Mouse (Mus musculus) liver, embryonic 16.5 days (tissue): Measurements from ENCODE around the gene Cdh4. TPM values are rescaled to one million over a fixed set of nuclear protein-coding genes. Genes with fewer than 3 reads are reported as not detected.

Experiments
- ATAC-seq: fragments of 200-750 bp; cut with Nextera tagmentation; 2 replicates; pipeline ENCODE4 v1.8.0; 2017; ENCODE audit warnings: low read depth, mild to moderate bottlenecking, moderate number of reproducible peaks, moderate library complexity
- H3K27ac ChIP-seq: fragments of 300-500 bp; sonication (generic); 2 replicates; pipeline ENCODE4 v1.5.1; 2014; ENCODE audit warnings: mild to moderate bottlenecking, low read length
- H3K27me3 ChIP-seq: fragments of 300-500 bp; sonication (generic); 2 replicates; pipeline ENCODE4 v1.6.1; 2014; ENCODE audit warnings: low read depth, low read length, mixed read lengths; ENCODE audit not compliant: control insufficient read depth, insufficient read depth
- H3K36me3 ChIP-seq: fragments of 300-500 bp; sonication (generic); 2 replicates; pipeline ENCODE4 v1.6.1; 2014; ENCODE audit warnings: mild to moderate bottlenecking; ENCODE audit not compliant: control insufficient read depth, insufficient read depth
- H3K4me1 ChIP-seq: fragments of 300-500 bp; sonication (generic); 2 replicates; pipeline ENCODE4 v1.6.1; 2014; ENCODE audit warnings: low read depth, low read length, mixed read lengths; ENCODE audit not compliant: control insufficient read depth
- H3K4me2 ChIP-seq: fragments of 300-500 bp; sonication (generic); 2 replicates; pipeline ENCODE4 v1.6.1; 2014; ENCODE audit warnings: low read depth, low read length, mixed read lengths
- H3K4me3 ChIP-seq: fragments of 300-500 bp; sonication (generic); 2 replicates; pipeline ENCODE4 v1.5.1; 2014; ENCODE audit warnings: low read depth, mild to moderate bottlenecking, low read length
- H3K9ac ChIP-seq: fragments of 300-500 bp; sonication (generic); 2 replicates; pipeline ENCODE4 v1.6.1; 2014; ENCODE audit warnings: low read depth, low read length
- H3K9me3 ChIP-seq: fragments of 300-500 bp; sonication (generic); replicated peaks from 2 replicates; pipeline ENCODE4 v1.6.1; 2016; ENCODE audit warnings: low read length; ENCODE audit not compliant: control insufficient read depth
- WGBS: fragments of 180-500 bp; shearing (Covaris S2); extraction: QIAGEN DNeasy Blood & Tissue Kit; methylation state at CpG from one replicate; pipeline ENCODE4 v1.1.7; 2014; ENCODE audit not compliant: insufficient replicate concordance; 5-methylcytosine and 5-hydroxymethylcytosine counted together
- polyA plus RNA-seq: library from polyadenylated mRNA; unstranded; fragments of >200 nt; fragmentation: Nextera tagmentation; extraction: Ambion mirVana; gene quantifications from 2 replicates; pipeline ENCODE4 v1.2.1, GENCODE M21; 2015

Gene Cdh4
- polyA plus RNA-seq, 1 experiment from 2014 or later: 0.40 TPM

- WGBS: 32% methylated on average over 4 of the region's 4 CpGs
- H3K4me3 ChIP-seq: no peak overlapping the region
- no peaks in the 10 kb centered on the region for H3K36me3 ChIP-seq
- H3K9ac ChIP-seq: no peak overlapping the region
- no peaks in the 10 kb centered on the region for H3K4me1 ChIP-seq
- H3K27me3 ChIP-seq: no peaks in the 10 kb centered on the region
- no peak overlapping the region for H3K27ac ChIP-seq
- no peaks in the 10 kb centered on the region for H3K9me3 ChIP-seq
- ATAC-seq: no peak
- no peak overlapping the region for H3K4me2 ChIP-seq
Measured at GRCm38 (mm10) chr2:179538535-179538934, 96.3 kb downstream of the Cdh4 start.

DNA sequence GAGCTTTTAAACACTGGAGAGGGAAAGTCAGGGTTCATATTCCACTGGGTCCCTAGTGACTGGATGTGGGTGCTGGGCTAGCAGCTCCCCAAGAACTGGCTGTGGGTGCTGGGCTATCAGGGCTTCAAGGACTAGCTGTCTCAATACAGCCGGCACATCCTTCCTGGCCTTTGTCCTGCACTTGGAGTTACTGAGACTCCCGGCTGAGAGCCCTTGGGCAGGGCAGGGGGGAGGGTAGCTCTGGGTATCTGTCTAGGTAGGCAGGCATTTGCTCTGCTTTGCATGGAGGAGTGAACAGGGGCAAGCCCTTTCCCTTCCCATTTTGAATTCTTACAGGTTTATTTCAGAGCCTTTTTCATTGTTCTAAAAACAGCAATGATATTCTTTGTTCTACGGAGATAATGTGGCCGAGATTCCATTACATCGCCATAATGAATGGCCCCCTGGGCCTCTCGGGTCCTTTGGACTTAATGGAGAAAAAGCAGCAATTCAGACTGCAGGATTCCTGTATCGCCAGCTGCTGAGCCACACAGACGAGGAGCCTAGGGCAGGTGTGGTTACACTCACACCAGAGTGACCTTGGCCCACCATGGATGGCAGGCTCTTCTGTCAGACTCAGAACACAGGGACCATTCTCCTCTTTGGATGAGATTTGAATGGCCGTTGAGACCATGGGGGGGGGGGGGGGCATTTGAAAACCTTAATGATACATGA lies 97.5 kb downstream of the Cdh4 start:
- ATAC-seq: no peak
- H3K4me3 ChIP-seq: no peak overlapping the region
- H3K9me3 ChIP-seq: no peaks in the 10 kb centered on the region
- H3K27ac ChIP-seq: no peak overlapping the region
- H3K4me2 ChIP-seq: no peak overlapping the region
- no peaks in the 10 kb centered on the region for H3K4me1 ChIP-seq
- no peak overlapping the region for H3K9ac ChIP-seq
- WGBS: 39% methylated on average over 9 of the region's 9 CpGs
- H3K27me3 ChIP-seq: no peaks in the 10 kb centered on the region
- no peaks in the 10 kb centered on the region for H3K36me3 ChIP-seq

DNA sequence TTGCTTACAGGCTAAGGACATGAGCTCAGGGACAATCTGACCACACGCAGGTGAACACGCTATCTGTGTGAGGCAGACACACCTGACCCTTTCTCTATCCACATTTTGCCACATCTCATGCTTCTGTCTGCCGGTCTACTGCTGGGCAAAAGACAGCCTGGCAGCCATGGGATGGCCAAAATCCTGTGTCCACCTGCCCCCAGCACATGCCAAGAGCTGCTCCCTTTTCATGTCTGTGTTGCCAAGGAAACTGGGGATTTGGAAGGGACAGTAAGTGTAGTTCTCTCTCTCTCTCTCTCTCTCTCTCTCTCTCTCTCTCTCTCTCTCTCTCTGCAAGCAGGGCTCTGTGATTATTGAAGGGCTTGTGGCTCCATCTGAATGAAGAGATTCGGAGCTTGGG lies 98.9 kb downstream of the Cdh4 start:
- Histone ChIP-seq H3K36me3 (no peaks in the 10 kb centered on the region), H3K4me2 (no peak overlapping the region), H3K4me1 (no peaks in the 10 kb centered on the region), H3K4me3 (no peak overlapping the region), H3K27me3 (no peaks in the 10 kb centered on the region), H3K9me3 (no peaks in the 10 kb centered on the region), H3K9ac (no peak overlapping the region), H3K27ac (no peak overlapping the region)
- no peak for ATAC-seq
- 66% methylated on average over 4 of the region's 4 CpGs for WGBS

DNA sequence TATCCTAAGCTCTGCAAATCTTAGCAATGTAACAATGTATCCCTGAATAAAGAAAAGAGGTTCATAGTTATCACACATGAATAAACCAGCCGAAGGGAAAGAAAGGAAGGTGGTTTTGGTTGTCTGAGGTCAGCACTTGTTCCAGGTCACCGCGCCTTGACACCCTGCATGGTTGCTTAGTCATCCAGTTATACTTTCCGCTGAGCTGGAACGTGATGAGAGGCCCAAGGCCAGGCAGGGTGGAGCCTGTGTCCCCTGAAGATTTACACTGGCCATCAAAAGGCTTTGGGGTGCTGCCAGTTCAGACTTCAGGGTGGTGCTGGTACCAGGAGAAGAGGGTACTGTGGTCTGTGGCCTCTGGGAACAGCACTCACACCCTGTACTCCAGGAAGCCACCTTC lies 105.4 kb downstream of the Cdh4 start:
- 66% methylated on average over 5 of the region's 5 CpGs for WGBS
- Histone ChIP-seq H3K4me3 (no peak overlapping the region), H3K4me2 (no peak overlapping the region), H3K27ac (no peak overlapping the region), H3K27me3 (no peaks in the 10 kb centered on the region), H3K9me3 (no peaks in the 10 kb centered on the region), H3K36me3 (no peaks in the 10 kb centered on the region), H3K4me1 (no peaks in the 10 kb centered on the region), H3K9ac (no peak overlapping the region)
- no peak for ATAC-seq

DNA sequence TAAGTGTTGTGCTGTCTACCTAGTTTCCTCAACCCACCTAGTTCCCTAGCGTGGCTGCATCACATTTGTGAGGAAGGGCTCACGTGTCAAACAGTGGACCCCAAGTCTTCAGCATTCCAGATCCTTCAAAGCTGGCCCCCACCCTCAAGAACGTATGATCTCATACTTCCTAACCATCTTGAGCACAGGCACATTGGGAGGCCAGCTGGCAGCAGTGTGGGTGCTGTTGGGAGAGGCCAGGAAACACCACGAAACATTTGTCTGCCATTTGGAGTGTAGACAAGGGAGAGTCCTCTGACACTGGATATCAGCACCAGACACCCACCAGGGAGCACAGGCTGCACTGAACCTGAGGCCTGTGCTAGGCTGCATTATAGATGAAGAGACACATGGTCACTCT lies 113.7 kb downstream of the Cdh4 start:
- no peak for ATAC-seq
- no peaks in the 10 kb centered on the region for H3K27me3 ChIP-seq
- 55% methylated on average over 4 of the region's 4 CpGs for WGBS
- H3K4me2 ChIP-seq: no peak overlapping the region
- no peak overlapping the region for H3K9ac ChIP-seq
- H3K4me3 ChIP-seq: no peak overlapping the region
- H3K9me3 ChIP-seq: no peaks in the 10 kb centered on the region
- H3K36me3 ChIP-seq: no peaks in the 10 kb centered on the region
- no peak overlapping the region for H3K27ac ChIP-seq
- H3K4me1 ChIP-seq: no peaks in the 10 kb centered on the region

DNA sequence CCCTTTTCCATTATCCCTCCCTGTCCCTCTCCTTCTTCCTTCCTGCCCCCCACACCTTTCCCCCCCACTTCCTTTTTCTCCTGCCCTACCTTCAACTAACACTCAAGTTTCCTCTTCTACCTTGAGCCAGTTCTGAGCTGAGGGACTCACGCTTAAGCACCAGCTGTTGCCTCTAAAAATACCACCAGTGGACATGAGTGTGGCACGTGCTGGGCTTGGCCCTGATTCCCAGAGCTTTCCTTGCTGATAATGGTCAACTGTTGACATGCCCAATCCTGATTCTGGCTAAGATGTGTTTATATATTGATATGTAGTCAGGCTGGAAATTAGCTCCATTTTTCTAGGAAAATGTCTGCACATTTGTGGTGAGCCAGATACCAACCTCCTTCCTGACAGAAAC lies 120.1 kb downstream of the Cdh4 start:
- no peaks in the 10 kb centered on the region for H3K36me3 ChIP-seq
- no peaks in the 10 kb centered on the region for H3K9me3 ChIP-seq
- ATAC-seq: no peak
- H3K27me3 ChIP-seq: no peaks in the 10 kb centered on the region
- no peaks in the 10 kb centered on the region for H3K4me1 ChIP-seq
- H3K4me2 ChIP-seq: no peak overlapping the region
- H3K9ac ChIP-seq: no peak overlapping the region
- H3K4me3 ChIP-seq: no peak overlapping the region
- no peak overlapping the region for H3K27ac ChIP-seq
- 46% methylated on average over 2 of the region's 2 CpGs for WGBS

GRCm38 (mm10) chr2:179565611-179566010 lies 123.4 kb downstream of the Cdh4 start:
- H3K9ac ChIP-seq: no peak overlapping the region
- WGBS: 12% methylated on average over 12 of the region's 12 CpGs
- no peak for ATAC-seq
- H3K4me3 ChIP-seq: no peak overlapping the region
- no peak overlapping the region for H3K4me2 ChIP-seq
- H3K27ac ChIP-seq: no peak overlapping the region
- no peaks in the 10 kb centered on the region for H3K4me1 ChIP-seq
- H3K36me3 ChIP-seq: no peaks in the 10 kb centered on the region
- no peaks in the 10 kb centered on the region for H3K9me3 ChIP-seq
- H3K27me3 ChIP-seq: no peaks in the 10 kb centered on the region

DNA sequence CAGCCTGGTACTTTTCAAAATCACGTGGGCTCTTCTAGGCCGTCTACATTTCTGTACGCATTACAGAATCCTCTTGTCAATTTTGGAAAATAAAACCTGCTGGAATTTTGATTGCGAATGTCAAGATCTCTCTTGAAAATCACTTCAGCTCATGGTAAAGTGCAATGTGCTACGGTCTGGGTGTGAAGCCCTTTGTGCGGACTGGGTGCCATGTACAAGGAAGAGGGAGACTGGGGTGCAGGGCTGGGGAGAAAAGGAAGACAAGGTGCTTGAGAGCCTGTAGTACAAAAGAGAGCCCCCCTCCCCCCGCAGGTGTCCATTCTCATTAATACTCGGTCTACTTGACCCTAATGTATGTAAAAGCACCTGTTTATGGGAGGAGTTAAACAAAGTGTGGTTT lies 125.7 kb downstream of the Cdh4 start:
- 67% methylated on average over 8 of the region's 8 CpGs for WGBS
- Histone ChIP-seq H3K27me3 (no peaks in the 10 kb centered on the region), H3K4me3 (no peak overlapping the region), H3K4me1 (no peaks in the 10 kb centered on the region), H3K9me3 (no peaks in the 10 kb centered on the region), H3K4me2 (no peak overlapping the region), H3K27ac (no peak overlapping the region), H3K9ac (no peak overlapping the region), H3K36me3 (no peaks in the 10 kb centered on the region)
- ATAC-seq: no peak

DNA sequence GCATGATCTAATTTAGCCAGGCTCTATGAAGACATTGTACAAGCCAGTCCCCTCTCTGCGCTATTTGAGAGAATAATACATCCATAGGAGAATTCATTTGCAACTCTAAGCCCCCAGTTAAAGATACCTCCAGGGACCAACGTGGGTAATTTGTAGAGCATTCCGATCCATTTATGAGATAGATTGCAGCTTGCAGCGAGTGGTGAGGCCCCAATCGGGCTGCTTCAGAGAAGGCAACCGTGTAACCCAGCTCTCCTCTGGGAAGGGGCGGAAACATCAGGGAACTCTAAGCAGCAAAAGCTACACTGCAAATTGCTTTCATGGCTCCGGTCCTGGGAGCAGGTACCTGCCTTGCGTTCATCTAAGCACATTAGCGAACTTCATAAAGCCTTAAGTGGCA lies 126.9 kb downstream of the Cdh4 start:
- Histone ChIP-seq H3K9ac (no peak overlapping the region), H3K4me2 (no peak overlapping the region), H3K4me3 (no peak overlapping the region), H3K9me3 (no peaks in the 10 kb centered on the region), H3K27ac (no peak overlapping the region), H3K27me3 (no peaks in the 10 kb centered on the region), H3K4me1 (no peaks in the 10 kb centered on the region), H3K36me3 (no peaks in the 10 kb centered on the region)
- ATAC-seq: no peak
- 40% methylated on average over 10 of the region's 10 CpGs for WGBS
